Mouse (Mus musculus): ENCODE measurements around the gene Rps12.

DNA sequence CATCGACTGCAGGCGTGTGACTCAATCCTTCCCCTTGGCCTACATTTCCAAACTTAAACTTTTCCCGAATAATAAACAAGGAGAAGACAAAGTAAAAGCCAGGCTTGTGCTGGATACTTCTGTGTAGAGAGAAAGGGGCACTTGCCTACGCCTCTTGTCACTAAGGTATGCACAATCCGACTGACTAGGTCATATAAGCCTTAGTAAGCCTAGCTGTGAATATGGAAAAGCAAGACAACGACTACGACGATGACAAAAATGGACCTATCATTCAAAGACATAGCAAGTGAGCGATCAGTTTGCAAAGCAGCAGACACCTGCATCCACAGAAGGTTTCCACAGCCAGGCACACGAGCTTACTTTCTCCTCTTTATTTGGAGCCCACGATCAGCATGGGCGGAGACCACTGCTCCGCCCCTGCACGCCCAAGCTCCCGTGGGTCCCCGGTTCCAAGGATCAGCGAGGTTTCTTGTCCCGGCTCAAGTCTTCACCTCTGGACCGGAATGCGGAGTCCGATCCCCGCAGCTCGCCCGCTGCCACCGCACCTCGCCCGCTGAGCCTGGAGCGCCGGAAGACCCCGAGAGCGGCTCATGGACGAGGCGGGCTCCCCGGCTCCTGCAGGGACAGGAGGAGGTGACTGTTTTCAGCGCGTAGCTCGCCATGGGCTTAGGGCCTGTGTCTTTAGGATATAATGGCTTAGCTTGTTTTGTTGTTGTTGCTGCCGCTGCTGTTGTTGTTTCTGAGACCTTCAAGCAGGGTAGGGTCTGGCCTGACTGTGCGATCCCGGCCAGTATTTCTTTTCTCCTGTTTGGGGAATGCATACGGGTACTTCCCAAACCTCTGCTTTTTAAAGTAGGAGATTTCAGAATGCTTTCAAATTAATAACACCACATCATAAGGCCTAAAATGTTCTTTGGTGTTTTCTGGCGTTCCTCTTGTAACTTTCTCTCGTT is 9.8 kb upstream of the Rps12 start, which contains the start of gene Slc18b1:
- TF ChIP-seq CTCF (IDR thresholded peaks at IDR 0.05; ENCODE audit: low read depth) = no peak
- no peak for TF ChIP-seq EP300 (IDR thresholded peaks at IDR 0.05; ENCODE audit: low read depth)
